Comparison of ENCODE assay signal across 11 mouse cellular contexts in genomic region chr2:62408701-62409201, GRCm38 (mm10). TPM values are rescaled to one million over a fixed set of nuclear protein-coding genes. Genes with fewer than 3 reads are reported as not detected.
A peak's percentile ranks its signal among the peaks of the same experiment; 100 is the strongest.
DNase-seq lines count a peak whose midpoint lies in the region; ATAC-seq and TF ChIP-seq lines count a peak whose summit lies in the region.
"Had no signal": no experiment of that assay in that cellular context is flagged by ENCODE, and none has a peak within 500 bp of the region (broad histone marks: within the 10 kb centered on the region; RNA-seq: fewer than 3 reads in every experiment).

No protein-coding gene starts in this region.

- TF ChIP-seq RAD21 in MEL (IDR thresholded peaks at IDR 0.05; ENCODE audit: low read depth, low read length): no peak

- peaks cover 54% of the 10 kb centered on the region for H3K79me2 ChIP-seq in MEL (ENCODE audit: control insufficient read depth, insufficient read depth, low read length, poor library complexity)

- H3K27me3 ChIP-seq in heart, embryonic 13.5 days (replicated peaks): peaks cover 26% of the 10 kb centered on the region
- no peaks in the 10 kb centered on the region for H3K27me3 ChIP-seq in MEL (ENCODE audit: control insufficient read depth in 1 of 2, insufficient read depth in 2 of 2, low read length in 2 of 2)
- no peaks in the 10 kb centered on the region; the same call in 1 of the 2 replicates for H3K27me3 ChIP-seq in liver, embryonic 16.5 days (ENCODE audit: control insufficient read depth, insufficient read depth, low read depth, low read length)
- no peaks in the 10 kb centered on the region; the same call in 1 of the 2 replicates for H3K27me3 ChIP-seq in splenic B cell, adult 2 months (ENCODE audit: control insufficient read depth, insufficient read depth, low read length, poor library complexity, severe bottlenecking)
- H3K27me3 ChIP-seq in midbrain, embryonic 16.5 days (ENCODE audit: control insufficient read depth, insufficient read depth, low read depth, low read length): peaks cover 4% of the 10 kb centered on the region

- peaks cover 14% of the 10 kb centered on the region for H3K4me1 ChIP-seq in heart, embryonic 13.5 days
- H3K4me1 ChIP-seq in MEL (ENCODE audit: control insufficient read depth in 1 of 2, insufficient read depth in 2 of 2, low read length in 2 of 2): peaks cover 16 to 22% of the 10 kb centered on the region in 2 experiments
- no peaks in the 10 kb centered on the region; the same call in 1 of the 2 replicates for H3K4me1 ChIP-seq in liver, embryonic 16.5 days (ENCODE audit: control insufficient read depth, low read depth, low read length)
- peaks cover 6% of the 10 kb centered on the region; the same call in 1 of the 2 replicates for H3K4me1 ChIP-seq in midbrain, embryonic 16.5 days (ENCODE audit: control insufficient read depth, insufficient read depth, low read length)

- intact Hi-C loops in heart, postnatal 14 days (cut with DNase I): no loop called here

- no peak for DNase-seq in heart, postnatal 14 days
- DNase-seq in MEL (ENCODE audit: low read depth, low spot score): peak; percentile 67
- peak; percentile 32 for DNase-seq in splenic B cell, adult 2 months (ENCODE audit: low read depth, low spot score)
- DNase-seq in right cerebral cortex, postnatal 10 days (ENCODE audit: low spot score in 2 of 2): no peak
- no peak for DNase-seq in adrenal gland, adult 18-20 months (ENCODE audit: low spot score in 2 of 2)
- DNase-seq: gastrocnemius, postnatal 25 days had no signal

- no peak for TF ChIP-seq CTCF in MEL (IDR thresholded peaks at IDR 0.05 in 2 of 3, conservative IDR thresholded peaks at IDR 0.05 in 1 of 3; ENCODE audit: control insufficient read depth in 1 of 3, insufficient read depth in 1 of 3, low read depth in 2 of 3, low read length in 3 of 3, poor library complexity in 1 of 3, severe bottlenecking in 1 of 3)

- ATAC-seq in heart, embryonic 13.5 days (ENCODE audit: extremely low read depth, insufficient number of reproducible peaks, low FRiP score, low TSS enrichment): no peak
- ATAC-seq in liver, embryonic 16.5 days (ENCODE audit: low read depth): peak; percentile 42
- no peak for ATAC-seq in midbrain, embryonic 16.5 days

- H3K4me2 ChIP-seq in heart, embryonic 13.5 days: no peak overlapping the region
- H3K4me2 ChIP-seq in liver, embryonic 16.5 days (ENCODE audit: low read depth, low read length): no peak overlapping the region
- H3K4me2 ChIP-seq in midbrain, embryonic 16.5 days (ENCODE audit: low read length): no peak overlapping the region
- H3K4me2 ChIP-seq: embryonic facial prominence, embryonic 15.5 days had no signal

- no peaks in the 10 kb centered on the region for H3K36me3 ChIP-seq in heart, embryonic 13.5 days
- peaks cover 18 to 40% of the 10 kb centered on the region in 2 experiments for H3K36me3 ChIP-seq in MEL (ENCODE audit: control insufficient read depth in 1 of 2, insufficient read depth in 2 of 2, low read length in 2 of 2)
- no peaks in the 10 kb centered on the region for H3K36me3 ChIP-seq in liver, embryonic 16.5 days (ENCODE audit: control insufficient read depth, insufficient read depth)
- H3K36me3 ChIP-seq in splenic B cell, adult 2 months (ENCODE audit: control insufficient read depth, insufficient read depth, low read length, poor library complexity, severe bottlenecking): no peaks in the 10 kb centered on the region
- H3K36me3 ChIP-seq in midbrain, embryonic 16.5 days (ENCODE audit: control insufficient read depth, insufficient read depth, low read length): no peaks in the 10 kb centered on the region
- H3K36me3 ChIP-seq: embryonic facial prominence, embryonic 15.5 days had no signal

- H3K9ac ChIP-seq in heart, embryonic 13.5 days: no peak overlapping the region
- H3K9ac ChIP-seq in MEL (ENCODE audit: control insufficient read depth, low read depth, low read length, poor library complexity, severe bottlenecking): peak overlapping the region; percentile 96
- no peak overlapping the region for H3K9ac ChIP-seq in liver, embryonic 16.5 days (ENCODE audit: low read depth, low read length)
- no peak overlapping the region for H3K9ac ChIP-seq in midbrain, embryonic 16.5 days (ENCODE audit: low read depth, low read length)
- H3K9ac ChIP-seq: embryonic facial prominence, embryonic 15.5 days had no signal

- no peak overlapping the region for H3K4me3 ChIP-seq in heart, embryonic 13.5 days
- H3K4me3 ChIP-seq in MEL (ENCODE audit: control insufficient read depth in 1 of 2, insufficient read depth in 1 of 2, low read depth in 2 of 2, low read length in 2 of 2): peak overlapping the region; percentile 21 to 96
- H3K4me3 ChIP-seq in liver, embryonic 16.5 days (ENCODE audit: low read depth, low read length): no peak overlapping the region
- no peak overlapping the region for H3K4me3 ChIP-seq in midbrain, embryonic 16.5 days (ENCODE audit: low read depth, low read length)
- H3K4me3 ChIP-seq: embryonic facial prominence, embryonic 15.5 days; layer of hippocampus, adult 2 months had no signal

- TF ChIP-seq POLR2A in MEL (IDR thresholded peaks at IDR 0.05; ENCODE audit: control insufficient read depth in 1 of 2, insufficient read depth in 1 of 2, low read depth in 1 of 2, low read length in 2 of 2, poor library complexity in 1 of 2): no peak

- no peaks in the 10 kb centered on the region for H3K9me3 ChIP-seq in heart, embryonic 13.5 days
- no peaks in the 10 kb centered on the region for H3K9me3 ChIP-seq in MEL (replicated peaks; ENCODE audit: insufficient read depth, low read length)
- H3K9me3 ChIP-seq in liver, embryonic 16.5 days (replicated peaks; ENCODE audit: control insufficient read depth, low read length): no peaks in the 10 kb centered on the region
- no peaks in the 10 kb centered on the region for H3K9me3 ChIP-seq in midbrain, embryonic 16.5 days (replicated peaks; ENCODE audit: control insufficient read depth, low read length, poor library complexity, severe bottlenecking)
- H3K9me3 ChIP-seq: embryonic facial prominence, embryonic 15.5 days had no signal

- H3K27ac ChIP-seq in heart, embryonic 13.5 days (replicated peaks): peak overlapping the region; percentile 52; the same call in 1 of the 2 replicates
- peak overlapping the region; percentile 88 for H3K27ac ChIP-seq in MEL (ENCODE audit: control insufficient read depth, low read depth, low read length)
- no peak overlapping the region for H3K27ac ChIP-seq in liver, embryonic 16.5 days (ENCODE audit: low read length)
- H3K27ac ChIP-seq in midbrain, embryonic 16.5 days (ENCODE audit: low read length): no peak overlapping the region
- H3K27ac ChIP-seq: embryonic facial prominence, embryonic 15.5 days; layer of hippocampus, adult 2 months had no signal

- peak; percentile 61 to 75; a peak in 3 of 4 replicates for TF ChIP-seq EP300 in MEL (IDR thresholded peaks at IDR 0.05; ENCODE audit: low read depth in 1 of 2, low read length in 2 of 2)

- 13% methylated on average over 4 of the region's 4 CpGs for WGBS in heart, embryonic 13.5 days
- 18% methylated on average over 4 of the region's 4 CpGs for WGBS in liver, embryonic 16.5 days (ENCODE audit: insufficient replicate concordance)
- WGBS in midbrain, embryonic 16.5 days: 42% methylated on average over 4 of the region's 4 CpGs

TF ChIP-seq in MEL, 35 proteins besides CTCF, POLR2A, EP300 and RAD21 (continues in another document):
- TF ChIP-seq KAT2A (conservative IDR thresholded peaks at IDR 0.05; ENCODE audit: low read depth, low read length) (no peak; the same call in 1 of the 2 replicates), RCOR1 (IDR thresholded peaks at IDR 0.05; ENCODE audit: low read depth, low read length) (peak; percentile 92), ZNF384 (IDR thresholded peaks at IDR 0.05; ENCODE audit: low read depth, low read length) (no peak), MAX (IDR thresholded peaks at IDR 0.05; ENCODE audit: low read length) (peak; percentile 27; the same call in 1 of the 2 replicates), UBTF (IDR thresholded peaks at IDR 0.05; ENCODE audit: borderline replicate concordance, insufficient read depth, low read depth, low read length) (no peak), MYB (IDR thresholded peaks at IDR 0.05; ENCODE audit: low read depth, low read length) (no peak), NELFE (IDR thresholded peaks at IDR 0.05; ENCODE audit: low read depth, low read length) (no peak), ZC3H11A (IDR thresholded peaks at IDR 0.05; ENCODE audit: low read depth, low read length) (no peak), ETS1 (IDR thresholded peaks at IDR 0.05; ENCODE audit: low read depth, low read length) (peak; percentile 79; the same call in 1 of the 2 replicates), CHD2 (IDR thresholded peaks at IDR 0.05; ENCODE audit: low read length) (peak; percentile 15; the same call in 1 of the 2 replicates), BHLHE40 (IDR thresholded peaks at IDR 0.05; ENCODE audit: borderline replicate concordance, low read depth, low read length) (no peak), SMC3 (IDR thresholded peaks at IDR 0.05; ENCODE audit: low read depth, low read length) (no peak), ELF1 (IDR thresholded peaks at IDR 0.05; ENCODE audit: low read depth, low read length) (0 out of 2 replicates have a peak, but pooled peaks have one; percentile 13), MAFK (IDR thresholded peaks at IDR 0.05; ENCODE audit: borderline replicate concordance, low read depth, low read length) (peak; percentile 41; the same call in 1 of the 2 replicates), TCF12 (IDR thresholded peaks at IDR 0.05; ENCODE audit: low read depth, low read length) (peak; percentile 62), ZKSCAN1 (IDR thresholded peaks at IDR 0.05; ENCODE audit: low read depth, low read length) (no peak), NRF1 (IDR thresholded peaks at IDR 0.05; ENCODE audit: insufficient read depth, low read depth, low read length, poor library complexity, severe bottlenecking) (no peak), USF2 (IDR thresholded peaks at IDR 0.05; ENCODE audit: borderline replicate concordance in 1 of 2, insufficient read depth in 1 of 2, low read depth in 1 of 2, low read length in 2 of 2) (no peak), SIN3A (IDR thresholded peaks at IDR 0.05; ENCODE audit: low read length) (peak; percentile 74; the same call in 1 of the 2 replicates), MYC (IDR thresholded peaks at IDR 0.05; ENCODE audit: low read depth, low read length) (0 out of 2 replicates have a peak, but pooled peaks have one; percentile 28), ZMIZ1 (IDR thresholded peaks at IDR 0.05; ENCODE audit: low read depth, low read length) (peak; percentile 45)

RNA-seq across cellular contexts. Expression of gene Dpp4, which starts 3.3 kb away (rescaled TPM):
- 16.1 and 20.1 TPM in 2 replicates for polyA plus RNA-seq in heart, embryonic 13.5 days (2015; fragmentation: Nextera tagmentation; extraction: Ambion mirVana)
- 1 to 10 TPM; 7.2 to 8.2 TPM for total RNA-seq in heart, postnatal 14 days (2021)
- total RNA-seq in MEL (2012; rRNA removed): 40.4 and 46.7 TPM in 2 replicates
- 10 to 100 TPM; 64.1 to 99.1 TPM for polyA plus RNA-seq in MEL (2012; ENCODE audit: insufficient read depth in 1 of 2, insufficient read length in 2 of 2, low read depth in 1 of 2, low replicate concordance in 2 of 2, missing spikeins in 1 of 2)
- polyA plus RNA-seq in liver, embryonic 16.5 days (2015; fragmentation: Nextera tagmentation; extraction: Ambion mirVana): 7.4 and 9.7 TPM in 2 replicates
- 1.3 and 2.0 TPM in 2 replicates for polyA plus RNA-seq in midbrain, embryonic 16.5 days (2015; fragmentation: Nextera tagmentation; extraction: Ambion mirVana)
- total RNA-seq in adrenal gland, adult 18-20 months (2021): 1 to 10 TPM; 2.0 to 4.4 TPM

Comparison
In these comparisons a context has a peak if more than half of its experiments do, and no peak if none do; other contexts are left out.
1. H3K27ac ChIP-seq: peak in heart, embryonic 13.5 days (single experiment) and MEL (single experiment); none in liver, embryonic 16.5 days (single experiment) and midbrain, embryonic 16.5 days (single experiment).
2. H3K4me3 ChIP-seq: peak in MEL (2 of 2); none in heart, embryonic 13.5 days (single experiment), liver, embryonic 16.5 days (single experiment) and midbrain, embryonic 16.5 days (single experiment).
3. DNase-seq: peak in MEL (single experiment) and splenic B cell, adult 2 months (single experiment); none in heart, postnatal 14 days (0 of 2), right cerebral cortex, postnatal 10 days (0 of 2) and adrenal gland, adult 18-20 months (0 of 2).